Mouse (Mus musculus): ENCODE results near the gene Cib1. TPM values are rescaled to one million over a fixed set of nuclear protein-coding genes. Genes with fewer than 3 reads are reported as not detected.

The Cib1 gene
- polyA plus RNA-seq, 1 experiment from 2014 or later = 69.9 TPM

- WGBS = 2% methylated on average over 29 of the region's 29 CpGs
- H3K36me3 ChIP-seq = peaks cover 15% of the 10 kb centered on the region
- 0 out of 2 replicates have a peak, but pooled peaks cover 4% of the 10 kb centered on the region for H3K27me3 ChIP-seq
- peaks cover 25% of the 10 kb centered on the region for H3K4me1 ChIP-seq
- ATAC-seq (ENCODE audit: insufficient number of reproducible peaks, insufficient read depth, low FRiP score, low TSS enrichment, low read depth) = peak; percentile 37; the same call in 1 of the 2 replicates
- no peaks in the 10 kb centered on the region for H3K9me3 ChIP-seq
- H3K4me3 ChIP-seq = peak overlapping the region; percentile 72
- H3K4me2 ChIP-seq = peak overlapping the region; percentile 87
- H3K9ac ChIP-seq = peak overlapping the region; percentile 83
- H3K27ac ChIP-seq = peak overlapping the region; percentile 24; the same call in 1 of the 2 replicates
Measured at GRCm38 (mm10) chr7:80231971-80232488, 583 bp downstream of the Cib1 start.

GRCm38 (mm10) chr7:80230196-80230595 lies 2.4 kb downstream of the Cib1 start:
- H3K36me3 ChIP-seq = peaks cover 32% of the 10 kb centered on the region
- no peak overlapping the region for H3K4me3 ChIP-seq
- 0 out of 2 replicates have a peak, but pooled peaks cover 4% of the 10 kb centered on the region for H3K27me3 ChIP-seq
- peaks cover 21% of the 10 kb centered on the region for H3K4me1 ChIP-seq
- no peak overlapping the region for H3K9ac ChIP-seq
- H3K4me2 ChIP-seq = no peak overlapping the region
- ATAC-seq (ENCODE audit: insufficient number of reproducible peaks, insufficient read depth, low FRiP score, low TSS enrichment, low read depth) = no peak
- 77% methylated on average over 6 of the region's 6 CpGs for WGBS
- H3K27ac ChIP-seq = no peak overlapping the region
- no peaks in the 10 kb centered on the region for H3K9me3 ChIP-seq

- H3K4me2 ChIP-seq = no peak overlapping the region
- H3K9me3 ChIP-seq = no peaks in the 10 kb centered on the region
- no peak for ATAC-seq (ENCODE audit: insufficient number of reproducible peaks, insufficient read depth, low FRiP score, low TSS enrichment, low read depth)
- 0 out of 2 replicates have a peak, but pooled peaks cover 4% of the 10 kb centered on the region for H3K27me3 ChIP-seq
- peaks cover 58% of the 10 kb centered on the region for H3K36me3 ChIP-seq
- no peak overlapping the region for H3K4me3 ChIP-seq
- no peak overlapping the region for H3K27ac ChIP-seq
- peaks cover 9% of the 10 kb centered on the region for H3K4me1 ChIP-seq
- WGBS = 93% methylated on average over 4 of the region's 4 CpGs
- no peak overlapping the region for H3K9ac ChIP-seq
Measured at GRCm38 (mm10) chr7:80227065-80227464, 5.5 kb downstream of the Cib1 start.

GRCm38 (mm10) chr7:80221179-80221750 lies 11.3 kb downstream of the Cib1 start:
- H3K4me3 ChIP-seq = no peak overlapping the region
- WGBS = 88% methylated on average over 4 of the region's 4 CpGs
- no peak overlapping the region for H3K9ac ChIP-seq
- peaks cover 94% of the 10 kb centered on the region for H3K36me3 ChIP-seq
- ATAC-seq (ENCODE audit: insufficient number of reproducible peaks, insufficient read depth, low FRiP score, low TSS enrichment, low read depth) = no peak
- no peaks in the 10 kb centered on the region for H3K4me1 ChIP-seq
- no peaks in the 10 kb centered on the region for H3K9me3 ChIP-seq
- no peak overlapping the region for H3K27ac ChIP-seq
- H3K4me2 ChIP-seq = no peak overlapping the region
- no peaks in the 10 kb centered on the region for H3K27me3 ChIP-seq

- Histone ChIP-seq H3K27me3 (no peaks in the 10 kb centered on the region), H3K4me1 (peaks cover under 1% of the 10 kb centered on the region; the same call in 1 of the 2 replicates)
Measured at GRCm38 (mm10) chr7:80220237-80220797, 12.3 kb downstream of the Cib1 start.

GRCm38 (mm10) chr7:80218666-80219065 lies 13.9 kb downstream of the Cib1 start:
- WGBS = 89% methylated on average over 9 of the region's 9 CpGs
- Histone ChIP-seq H3K27ac (no peak overlapping the region), H3K27me3 (no peaks in the 10 kb centered on the region), H3K4me2 (no peak overlapping the region), H3K4me3 (no peak overlapping the region), H3K9me3 (no peaks in the 10 kb centered on the region), H3K9ac (no peak overlapping the region), H3K36me3 (peaks cover 87% of the 10 kb centered on the region), H3K4me1 (peaks cover 4% of the 10 kb centered on the region; the same call in 1 of the 2 replicates)
- ATAC-seq (ENCODE audit: insufficient number of reproducible peaks, insufficient read depth, low FRiP score, low TSS enrichment, low read depth) = no peak

More at GRCm38 (mm10) chr7:80220237-80220797, 12.3 kb downstream of the Cib1 start:
- H3K4me3 ChIP-seq = no peak overlapping the region
- no peak overlapping the region for H3K4me2 ChIP-seq
- 94% methylated on average over 9 of the region's 9 CpGs for WGBS
- ATAC-seq (ENCODE audit: insufficient number of reproducible peaks, insufficient read depth, low FRiP score, low TSS enrichment, low read depth) = no peak
- H3K9me3 ChIP-seq = no peaks in the 10 kb centered on the region
- H3K36me3 ChIP-seq = peaks cover 93% of the 10 kb centered on the region
- H3K27ac ChIP-seq = no peak overlapping the region
- no peak overlapping the region for H3K9ac ChIP-seq

- no peaks in the 10 kb centered on the region for H3K27me3 ChIP-seq
- H3K36me3 ChIP-seq = peaks cover 79% of the 10 kb centered on the region
- H3K4me2 ChIP-seq = no peak overlapping the region
- 80% methylated on average over 8 of the region's 8 CpGs for WGBS
- no peaks in the 10 kb centered on the region for H3K9me3 ChIP-seq
- no peak overlapping the region for H3K9ac ChIP-seq
- no peak for ATAC-seq (ENCODE audit: insufficient number of reproducible peaks, insufficient read depth, low FRiP score, low TSS enrichment, low read depth)
- H3K4me1 ChIP-seq = peaks cover 4% of the 10 kb centered on the region; the same call in 1 of the 2 replicates
- H3K27ac ChIP-seq = no peak overlapping the region
- no peak overlapping the region for H3K4me3 ChIP-seq
Measured at GRCm38 (mm10) chr7:80216566-80216965, 16.0 kb downstream of the Cib1 start.

- no peak overlapping the region for H3K4me3 ChIP-seq
- H3K4me2 ChIP-seq = no peak overlapping the region
- peak overlapping the region; percentile 60 for H3K27ac ChIP-seq
- peak; percentile 73; the same call in 1 of the 2 replicates for ATAC-seq (ENCODE audit: insufficient number of reproducible peaks, insufficient read depth, low FRiP score, low TSS enrichment, low read depth)
- H3K9ac ChIP-seq = peak overlapping the region; percentile 58
- 12% methylated on average over 4 of the region's 4 CpGs for WGBS
- H3K27me3 ChIP-seq = no peaks in the 10 kb centered on the region
- no peaks in the 10 kb centered on the region for H3K9me3 ChIP-seq
- peaks cover 67% of the 10 kb centered on the region for H3K36me3 ChIP-seq
- H3K4me1 ChIP-seq = peaks cover 4% of the 10 kb centered on the region; the same call in 1 of the 2 replicates
Measured at GRCm38 (mm10) chr7:80215398-80215797, 17.2 kb downstream of the Cib1 start.

- Histone ChIP-seq H3K4me3 (no peak overlapping the region), H3K36me3 (peaks cover 58% of the 10 kb centered on the region), H3K27me3 (no peaks in the 10 kb centered on the region), H3K9me3 (no peaks in the 10 kb centered on the region), H3K27ac (0 out of 2 replicates have a peak overlapping the region, but pooled peaks have one; percentile 60), H3K9ac (0 out of 2 replicates have a peak overlapping the region, but pooled peaks have one; percentile 58), H3K4me1 (peaks cover 11% of the 10 kb centered on the region), H3K4me2 (no peak overlapping the region)
- ATAC-seq (ENCODE audit: insufficient number of reproducible peaks, insufficient read depth, low FRiP score, low TSS enrichment, low read depth) = no peak
- 68% methylated on average over 8 of the region's 8 CpGs for WGBS
Measured at GRCm38 (mm10) chr7:80214459-80214858, 18.2 kb downstream of the Cib1 start.

GRCm38 (mm10) chr7:80213604-80214003 lies 19.0 kb downstream of the Cib1 start:
- H3K9me3 ChIP-seq = no peaks in the 10 kb centered on the region
- H3K4me1 ChIP-seq = peaks cover 19% of the 10 kb centered on the region
- no peak overlapping the region for H3K4me2 ChIP-seq
- 84% methylated on average over 7 of the region's 7 CpGs for WGBS
- no peaks in the 10 kb centered on the region for H3K27me3 ChIP-seq
- no peak for ATAC-seq (ENCODE audit: insufficient number of reproducible peaks, insufficient read depth, low FRiP score, low TSS enrichment, low read depth)
- no peak overlapping the region for H3K4me3 ChIP-seq
- H3K27ac ChIP-seq = no peak overlapping the region
- H3K36me3 ChIP-seq = peaks cover 49% of the 10 kb centered on the region
- no peak overlapping the region for H3K9ac ChIP-seq

GRCm38 (mm10) chr7:80210982-80211381 lies 21.6 kb downstream of the Cib1 start:
- no peak overlapping the region for H3K4me3 ChIP-seq
- H3K27ac ChIP-seq = no peak overlapping the region
- H3K27me3 ChIP-seq = no peaks in the 10 kb centered on the region
- 85% methylated on average over 4 of the region's 4 CpGs for WGBS
- no peak overlapping the region for H3K9ac ChIP-seq
- peaks cover 23% of the 10 kb centered on the region for H3K36me3 ChIP-seq
- no peak for ATAC-seq (ENCODE audit: insufficient number of reproducible peaks, insufficient read depth, low FRiP score, low TSS enrichment, low read depth)
- no peak overlapping the region for H3K4me2 ChIP-seq
- H3K4me1 ChIP-seq = peaks cover 46% of the 10 kb centered on the region
- H3K9me3 ChIP-seq = no peaks in the 10 kb centered on the region

- H3K9me3 ChIP-seq = no peaks in the 10 kb centered on the region
- peak overlapping the region; percentile 80; the same call in 1 of the 2 replicates for H3K27ac ChIP-seq
Measured at GRCm38 (mm10) chr7:80209669-80210068, 22.9 kb downstream of the Cib1 start.

More at GRCm38 (mm10) chr7:80209669-80210068, 22.9 kb downstream of the Cib1 start:
- no peak overlapping the region for H3K4me3 ChIP-seq
- H3K4me1 ChIP-seq = peaks cover 55% of the 10 kb centered on the region
- H3K36me3 ChIP-seq = peaks cover 17% of the 10 kb centered on the region
- no peak overlapping the region for H3K4me2 ChIP-seq
- WGBS = 68% methylated on average over 6 of the region's 6 CpGs
- H3K9ac ChIP-seq = 0 out of 2 replicates have a peak overlapping the region, but pooled peaks have one; percentile 27
- ATAC-seq (ENCODE audit: insufficient number of reproducible peaks, insufficient read depth, low FRiP score, low TSS enrichment, low read depth) = no peak
- H3K27me3 ChIP-seq = no peaks in the 10 kb centered on the region
